Mouse (Mus musculus): ENCODE measurements at regions not wholly inside any gene's neighbourhood (a gene's known extent, or its start where the extent isn't known, plus 50 kb on each side); places are given as distances from the start of the nearest gene placed in this dataset.

- in situ Hi-C loops (cut with MboI; ENCODE audit: unreplicated experiment in 2 of 2) = no loop called here
Observed at GRCm38 (mm10) chr3:18731674-18732073, 783.5 kb downstream of the Cypt12 start.

GRCm38 (mm10) chr3:18733540-18733939, 785.3 kb downstream of the Cypt12 start:
- in situ Hi-C loops (cut with MboI; ENCODE audit: unreplicated experiment in 2 of 2) = no loop called here

DNA sequence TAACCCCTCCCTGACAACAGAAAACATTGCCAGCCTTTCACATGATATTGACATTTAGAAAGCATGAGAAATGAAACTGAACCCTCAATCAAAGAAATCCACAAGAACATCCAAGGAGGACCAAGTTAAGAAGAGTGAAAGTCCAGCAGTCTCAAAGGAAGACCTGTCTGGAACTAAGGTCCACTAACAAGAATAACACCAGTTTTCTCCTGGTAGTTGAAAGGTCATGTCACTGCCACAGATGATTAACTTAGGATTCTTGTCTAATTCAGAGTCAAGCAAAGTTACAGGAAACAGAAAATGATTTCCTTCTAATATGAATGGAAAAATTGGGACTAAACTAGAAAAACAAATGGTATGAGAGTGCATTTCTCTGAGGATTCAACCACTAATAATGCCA, 790.7 kb downstream of the Cypt12 start:
- in situ Hi-C loops (cut with MboI; ENCODE audit: unreplicated experiment in 2 of 2) = no loop called here

GRCm38 (mm10) chr3:18740344-18740743, 792.1 kb downstream of the Cypt12 start:
- in situ Hi-C loops (cut with MboI; ENCODE audit: unreplicated experiment in 2 of 2) = no loop called here

DNA sequence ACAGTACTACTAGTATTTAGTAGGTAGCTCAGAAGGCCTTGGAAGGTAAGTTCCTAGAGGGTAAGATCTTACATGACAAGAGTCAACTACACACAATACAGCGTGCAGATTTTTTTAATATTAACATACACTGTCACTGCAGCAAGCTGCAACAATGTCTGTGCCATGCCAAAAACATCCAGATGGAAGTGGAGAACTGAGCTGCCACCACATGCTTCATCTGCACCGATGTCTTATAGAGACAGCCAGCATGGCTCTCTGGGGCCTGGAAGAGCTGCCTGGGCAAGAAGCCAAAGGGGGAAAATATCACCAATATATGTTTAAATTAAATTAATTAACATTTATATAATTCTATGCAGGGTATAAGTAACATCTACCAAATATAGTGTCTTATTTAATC, 795.3 kb downstream of the Cypt12 start:
- in situ Hi-C loops (cut with MboI; ENCODE audit: unreplicated experiment in 2 of 2) = no loop called here

GRCm38 (mm10) chr3:18744216-18744615, 796.0 kb downstream of the Cypt12 start:
- in situ Hi-C loops (cut with MboI; ENCODE audit: unreplicated experiment in 2 of 2) = no loop called here

DNA sequence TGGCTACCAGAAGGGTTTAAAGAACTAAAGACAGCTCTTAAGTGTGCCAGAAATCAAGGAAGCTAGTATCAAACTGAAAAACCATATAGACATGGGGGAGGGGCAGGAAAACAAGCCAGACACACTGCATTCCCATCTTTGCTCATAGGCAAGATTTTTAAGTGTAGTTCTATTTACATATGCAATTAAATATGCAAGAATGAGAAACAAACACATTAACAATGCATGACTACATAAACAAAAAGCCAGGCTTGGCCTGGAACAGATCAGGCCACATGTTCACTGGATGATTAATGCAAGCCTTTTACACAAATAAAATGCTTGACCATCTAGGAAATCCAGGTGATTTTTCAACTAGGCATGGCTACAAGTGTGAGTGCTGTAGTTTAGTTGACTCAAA, 798.0 kb downstream of the Cypt12 start:
- in situ Hi-C loops (cut with MboI; ENCODE audit: unreplicated experiment in 2 of 2) = no loop called here

DNA sequence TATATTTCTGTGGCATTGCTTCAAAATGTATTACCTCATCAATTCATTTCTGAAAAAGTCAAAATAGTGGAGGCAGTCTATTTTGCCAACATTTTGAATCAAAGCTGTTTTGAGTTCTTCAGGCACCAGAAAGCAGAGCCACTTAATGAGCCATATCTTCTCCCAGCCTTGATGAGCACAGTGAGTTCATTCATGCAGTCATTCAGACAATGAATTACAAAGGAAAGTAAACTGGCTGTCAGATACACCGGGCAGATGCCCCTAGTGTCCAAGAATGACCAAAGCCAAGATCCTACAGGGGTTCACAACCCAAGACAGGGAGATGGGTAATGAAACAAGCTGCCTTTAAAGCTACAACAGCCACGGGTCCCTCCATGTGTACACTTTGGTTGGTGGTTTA, 798.7 kb downstream of the Cypt12 start:
- in situ Hi-C loops (cut with MboI; ENCODE audit: unreplicated experiment in 2 of 2) = no loop called here

DNA sequence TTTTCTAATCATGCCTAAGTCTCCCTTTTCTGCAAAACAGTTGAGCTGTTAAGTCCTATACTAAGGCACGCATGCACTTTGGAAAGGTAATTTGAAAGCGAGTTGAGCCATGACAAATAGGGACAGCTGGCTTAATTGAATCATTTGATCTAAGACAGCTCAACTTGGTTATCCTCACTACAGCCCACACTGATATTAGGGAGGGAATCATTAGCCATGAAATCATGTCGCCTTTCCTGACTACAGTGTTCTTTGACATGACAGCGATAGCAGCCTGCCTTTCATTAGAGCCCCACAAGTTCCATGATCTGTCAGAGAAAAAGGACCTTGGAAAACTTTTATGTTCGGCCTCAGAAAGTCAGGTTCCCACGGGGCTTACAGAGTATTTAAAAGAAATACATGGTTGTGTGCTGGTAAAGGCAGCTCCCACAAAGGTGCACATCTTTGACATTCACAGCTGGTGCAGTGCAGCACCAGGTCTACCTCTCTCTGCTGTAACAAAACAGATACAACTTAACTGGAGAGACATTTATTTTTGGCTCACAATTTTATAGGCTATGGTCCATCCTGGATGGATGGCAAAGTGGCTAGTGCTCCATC, 803.5 kb downstream of the Cypt12 start:
- in situ Hi-C loops (cut with MboI; ENCODE audit: unreplicated experiment in 2 of 2) = no loop called here

GRCm38 (mm10) chr3:18764301-18765078, 816.3 kb downstream of the Cypt12 start:
- in situ Hi-C loops (cut with MboI; ENCODE audit: unreplicated experiment in 2 of 2) = no loop called here

- in situ Hi-C loops (cut with MboI; ENCODE audit: unreplicated experiment in 2 of 2) = no loop called here
Observed at GRCm38 (mm10) chr3:18778481-18778880, 830.3 kb downstream of the Cypt12 start.

DNA sequence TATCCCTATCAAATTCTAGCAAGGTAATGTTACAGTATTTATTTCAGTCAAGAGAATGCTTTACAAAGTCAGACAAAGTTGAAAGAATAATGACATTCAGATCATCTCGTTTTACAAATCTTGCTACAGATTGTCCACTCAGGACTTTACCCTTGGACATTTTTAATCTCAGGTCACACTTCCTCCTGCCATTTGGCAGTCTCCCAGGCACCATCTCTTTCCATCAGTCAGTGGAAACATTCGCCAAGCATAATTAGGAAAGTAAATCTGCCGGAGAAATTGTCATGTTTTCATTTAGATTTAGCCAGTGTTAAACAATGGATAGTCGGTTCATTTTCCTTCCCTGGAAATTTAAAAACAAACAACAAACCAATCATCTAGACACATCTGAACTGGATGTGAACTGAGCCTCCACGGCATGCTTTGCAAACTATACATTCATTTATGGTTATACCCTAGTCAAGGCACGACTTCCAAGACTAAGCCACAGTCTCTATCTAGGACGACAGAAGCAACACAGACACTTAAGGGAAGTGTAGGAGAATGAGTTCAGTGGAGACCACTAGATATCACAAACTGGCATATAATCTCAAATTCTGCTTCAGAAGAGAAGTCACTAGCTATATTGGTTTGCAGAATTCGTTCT, 839.4 kb downstream of the Cypt12 start:
- in situ Hi-C loops (cut with MboI; ENCODE audit: unreplicated experiment in 2 of 2) = no loop called here

DNA sequence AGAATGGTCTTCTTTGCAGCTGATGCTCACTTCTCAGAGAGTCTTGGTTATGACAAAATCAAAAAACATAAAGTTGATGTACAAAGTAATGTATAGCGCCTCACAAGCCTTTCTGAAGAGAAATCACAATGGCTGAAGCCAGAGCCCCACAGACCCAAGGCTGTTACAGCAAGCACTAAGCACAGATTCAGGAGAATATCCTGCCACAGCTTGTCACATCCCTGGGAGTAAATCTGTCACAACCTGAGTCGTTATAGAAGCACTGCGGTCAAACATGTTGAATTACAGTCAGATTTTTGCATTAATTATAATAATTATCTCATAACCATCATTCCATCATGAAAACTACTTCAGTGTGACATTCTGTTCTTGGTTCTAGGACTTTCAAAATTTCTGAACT, 825.7 kb downstream of the 1700064H15Rik start:
- in situ Hi-C loops (cut with MboI; ENCODE audit: unreplicated experiment in 2 of 2) = no loop called here

GRCm38 (mm10) chr3:18828788-18829320, 799.6 kb downstream of the 1700064H15Rik start:
- in situ Hi-C loops (cut with MboI; ENCODE audit: unreplicated experiment in 2 of 2) = loop anchor here in 1 of 2 experiments (25.0 kb wide), 1 partner anchor 792 kb away; no protein-coding TSS in a partner anchor

GRCm38 (mm10) chr3:18868117-18868739, 760.2 kb downstream of the 1700064H15Rik start:
- in situ Hi-C loops (cut with MboI; ENCODE audit: unreplicated experiment in 2 of 2) = no loop called here

GRCm38 (mm10) chr3:18868758-18869157, 759.7 kb downstream of the 1700064H15Rik start:
- in situ Hi-C loops (cut with MboI; ENCODE audit: unreplicated experiment in 2 of 2) = no loop called here

DNA sequence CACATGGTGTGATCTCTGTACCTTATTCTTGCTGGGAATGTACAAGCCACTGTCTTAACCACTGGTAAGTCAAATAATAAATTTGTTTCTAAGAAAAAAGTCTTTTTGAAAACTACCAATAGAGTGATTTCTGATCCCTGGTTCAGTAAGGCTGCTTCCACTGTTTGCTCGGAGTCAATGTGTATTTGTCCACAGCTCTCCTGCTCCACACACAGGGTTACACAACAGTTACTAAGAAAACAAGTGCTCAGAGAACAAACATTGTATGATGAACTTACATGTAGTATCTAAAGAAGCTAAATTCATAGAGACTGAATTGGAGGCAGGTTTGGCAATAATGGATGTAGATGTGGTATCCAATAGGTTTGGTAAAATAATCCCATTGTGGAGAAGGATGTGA, 751.4 kb downstream of the 1700064H15Rik start:
- in situ Hi-C loops (cut with MboI; ENCODE audit: unreplicated experiment in 2 of 2) = no loop called here

- in situ Hi-C loops (cut with MboI; ENCODE audit: unreplicated experiment in 2 of 2) = no loop called here
Observed at GRCm38 (mm10) chr3:18877572-18877971, 750.9 kb downstream of the 1700064H15Rik start.

DNA sequence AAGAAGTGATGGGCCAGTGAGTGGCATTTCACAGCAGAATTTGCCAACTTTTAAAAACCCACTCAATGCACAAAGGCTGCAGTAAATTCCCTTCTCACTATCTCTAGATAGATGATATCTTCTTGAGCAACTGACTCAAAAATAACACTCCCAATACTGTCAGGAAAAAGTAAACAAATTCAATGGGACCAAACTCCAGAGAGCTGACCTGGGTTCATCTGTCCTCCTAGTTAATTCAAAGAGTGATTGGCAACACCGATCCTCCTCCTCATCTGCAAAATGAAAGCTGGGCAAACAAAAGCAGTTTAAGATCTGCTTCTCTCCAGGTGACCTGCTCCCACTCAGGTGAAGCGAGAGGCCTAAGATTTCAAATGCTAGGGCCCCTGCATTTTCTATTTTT, 747.3 kb downstream of the 1700064H15Rik start:
- in situ Hi-C loops (cut with MboI; ENCODE audit: unreplicated experiment in 2 of 2) = no loop called here

DNA sequence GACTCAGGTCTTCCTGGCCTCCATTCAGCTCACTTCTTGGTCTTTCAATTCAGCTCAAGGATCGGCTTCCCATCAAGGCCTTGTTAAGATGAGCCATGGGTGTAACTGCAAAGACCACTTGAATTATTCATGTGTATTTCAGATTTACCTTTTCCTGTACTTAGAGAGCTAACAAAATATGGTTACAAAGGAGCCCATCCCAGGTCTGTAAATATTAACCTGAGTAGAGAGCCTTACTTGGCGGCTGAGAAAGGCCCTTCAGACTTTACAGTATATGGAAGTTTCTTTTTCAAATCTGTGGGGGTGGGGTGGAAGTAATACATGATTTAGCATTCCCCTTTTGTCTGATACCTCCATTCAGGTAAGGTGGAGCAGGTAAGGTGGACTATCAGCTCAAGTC, 735.7 kb downstream of the 1700064H15Rik start:
- in situ Hi-C loops (cut with MboI; ENCODE audit: unreplicated experiment in 2 of 2) = no loop called here

DNA sequence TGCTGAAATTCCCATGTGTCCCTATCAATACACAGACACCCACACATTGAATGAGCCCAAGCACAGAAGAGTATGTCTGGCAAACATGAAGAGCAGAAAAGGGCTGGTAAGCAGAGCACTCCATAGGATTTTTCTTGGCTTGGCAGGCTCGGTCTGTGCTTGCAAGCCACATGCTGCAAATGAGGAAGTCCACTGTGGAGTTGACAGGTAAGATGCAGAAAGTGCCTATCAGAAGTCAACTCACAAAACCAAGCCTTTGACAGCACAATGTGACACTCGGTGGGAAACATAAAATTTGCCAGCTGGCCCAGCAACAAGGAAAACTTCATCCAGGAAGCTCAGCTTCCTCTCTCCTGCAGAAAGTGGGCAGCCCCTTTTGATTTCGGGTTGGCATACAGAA, 722.7 kb downstream of the 1700064H15Rik start:
- in situ Hi-C loops (cut with MboI; ENCODE audit: unreplicated experiment in 2 of 2) = no loop called here

Measured in v-Abl transformed pro-B cells (cell line).